Mouse (Mus musculus) lung, adult 2 months (tissue): ENCODE results near the gene Rnf26.

Source experiments
- CTCF ChIP-seq: fragments of 200-500 bp; IDR thresholded peaks from 2 replicates; pipeline ENCODE4 v1.5.1; 2011; ENCODE audit warnings: mild to moderate bottlenecking, low read length, control low read depth; ENCODE audit not compliant: insufficient read depth
- POLR2A ChIP-seq: fragments of 200-500 bp; IDR thresholded peaks from 2 replicates; pipeline ENCODE4 v1.6.1; 2011; ENCODE audit warnings: low read depth, mild to moderate bottlenecking, control low read depth, low read length, borderline replicate concordance; ENCODE audit errors: extremely low read depth

- TF ChIP-seq POLR2A: no peak
- TF ChIP-seq CTCF: no peak
Observed at GRCm38 (mm10) chr9:44106182-44106581, 7.1 kb downstream of the Rnf26 start.
